Mouse (Mus musculus) intestine, embryonic 14.5 days (tissue): Measurements from ENCODE around the gene Cxcl10. TPM values are rescaled to one million over a fixed set of nuclear protein-coding genes. Genes with fewer than 3 reads are reported as not detected.

Source experiments
- ATAC-seq: fragments of 200-750 bp; cut with Nextera tagmentation; replicated peaks from 2 replicates; pipeline ENCODE4 v1.8.0; 2017; ENCODE audit warnings: low read depth, moderate number of reproducible peaks, moderate TSS enrichment, moderate library complexity; ENCODE audit not compliant: low FRiP score, low TSS enrichment
- DNase-seq: peaks from one replicate; pipeline ENCODE4 v3.0.0-alpha.2; 2018; ENCODE audit warnings: low spot score
- H3K27ac ChIP-seq: fragments of 300-500 bp; sonication (generic); 2 replicates; pipeline ENCODE4 v1.5.1; 2014; ENCODE audit warnings: low read depth, mild to moderate bottlenecking, control low read depth
- H3K27me3 ChIP-seq: fragments of 300-500 bp; sonication (generic); replicated peaks from 2 replicates; pipeline ENCODE4 v1.6.1; 2014; ENCODE audit warnings: low read length, control low read depth; ENCODE audit not compliant: control insufficient read depth, insufficient read depth
- H3K36me3 ChIP-seq: fragments of 300-500 bp; sonication (generic); 2 replicates; pipeline ENCODE4 v1.6.1; 2014; ENCODE audit warnings: low read length, control low read depth; ENCODE audit not compliant: control insufficient read depth, insufficient read depth
- H3K4me1 ChIP-seq: fragments of 300-500 bp; sonication (generic); replicated peaks from 2 replicates; pipeline ENCODE4 v1.6.1; 2014; ENCODE audit warnings: low read length, control low read depth, mixed read lengths; ENCODE audit not compliant: control insufficient read depth, insufficient read depth
- H3K4me2 ChIP-seq: fragments of 300-500 bp; sonication (generic); 2 replicates; pipeline ENCODE4 v1.6.1; 2014; ENCODE audit warnings: low read length
- H3K4me3 ChIP-seq: fragments of 300-500 bp; sonication (generic); 2 replicates; pipeline ENCODE4 v1.5.1; 2014; ENCODE audit warnings: low read depth, low read length, control low read depth, mixed read lengths
- H3K9ac ChIP-seq: fragments of 300-500 bp; sonication (generic); 2 replicates; pipeline ENCODE4 v1.6.1; 2014; ENCODE audit warnings: mild to moderate bottlenecking, low read length
- H3K9me3 ChIP-seq: fragments of 300-500 bp; sonication (generic); 2 replicates; pipeline ENCODE4 v1.6.1; 2016; ENCODE audit warnings: low read length, control low read depth; ENCODE audit not compliant: control insufficient read depth
- WGBS: fragments of 180-500 bp; shearing (Covaris S2); extraction: QIAGEN DNeasy Blood & Tissue Kit; methylation state at CpG from one replicate; pipeline ENCODE4 v1.1.7; 2014; 5-methylcytosine and 5-hydroxymethylcytosine counted together
- polyA plus RNA-seq: library from polyadenylated mRNA; unstranded; fragments of >200 nt; fragmentation: Nextera tagmentation; extraction: Ambion mirVana; gene quantifications from 2 replicates; pipeline ENCODE4 v1.2.1, GENCODE M21; 2014

Gene Cxcl10
- polyA plus RNA-seq, 1 experiment from 2014 or later = 3.3 TPM

GRCm38 (mm10) chr5:92322612-92323011, 26.1 kb downstream of the Cxcl10 start:
- 79% methylated on average over 4 of the region's 4 CpGs for WGBS
- Histone ChIP-seq H3K9ac (no peak overlapping the region), H3K9me3 (no peaks in the 10 kb centered on the region), H3K27ac (no peak overlapping the region), H3K4me1 (0 out of 2 replicates have a peak, but pooled peaks cover 5% of the 10 kb centered on the region), H3K27me3 (no peaks in the 10 kb centered on the region), H3K4me2 (no peak overlapping the region), H3K4me3 (no peak overlapping the region), H3K36me3 (no peaks in the 10 kb centered on the region)
- no peak for ATAC-seq
- DNase-seq = no peak

GRCm38 (mm10) chr5:92321631-92322400, 26.9 kb downstream of the Cxcl10 start:
- H3K27me3 ChIP-seq = no peaks in the 10 kb centered on the region
- no peak for ATAC-seq
- H3K4me3 ChIP-seq = no peak overlapping the region
- H3K9ac ChIP-seq = no peak overlapping the region
- no peaks in the 10 kb centered on the region for H3K36me3 ChIP-seq
- no peak for DNase-seq
- no peaks in the 10 kb centered on the region for H3K9me3 ChIP-seq
- WGBS = 41% methylated on average over 8 of the region's 8 CpGs
- no peak overlapping the region for H3K4me2 ChIP-seq
- H3K27ac ChIP-seq = no peak overlapping the region
- 0 out of 2 replicates have a peak, but pooled peaks cover 5% of the 10 kb centered on the region for H3K4me1 ChIP-seq

GRCm38 (mm10) chr5:92318596-92318995, 30.1 kb downstream of the Cxcl10 start:
- no peak overlapping the region for H3K4me3 ChIP-seq
- no peaks in the 10 kb centered on the region for H3K36me3 ChIP-seq
- H3K27me3 ChIP-seq = no peaks in the 10 kb centered on the region
- H3K4me2 ChIP-seq = no peak overlapping the region
- no peak for ATAC-seq
- 0 out of 2 replicates have a peak, but pooled peaks cover 5% of the 10 kb centered on the region for H3K4me1 ChIP-seq
- no peak for DNase-seq
- H3K9me3 ChIP-seq = no peaks in the 10 kb centered on the region
- WGBS = 90% methylated on average over 14 of the region's 14 CpGs
- no peak overlapping the region for H3K27ac ChIP-seq
- no peak overlapping the region for H3K9ac ChIP-seq

- DNase-seq (no peak), ATAC-seq (no peak)
- Histone ChIP-seq H3K36me3 (no peaks in the 10 kb centered on the region), H3K4me1 (0 out of 2 replicates have a peak, but pooled peaks cover 5% of the 10 kb centered on the region), H3K9me3 (no peaks in the 10 kb centered on the region), H3K9ac (no peak overlapping the region), H3K4me3 (no peak overlapping the region), H3K27me3 (no peaks in the 10 kb centered on the region), H3K27ac (no peak overlapping the region), H3K4me2 (no peak overlapping the region)
- 76% methylated on average over 7 of the region's 7 CpGs for whole genome bisulfite sequencing
Measured at GRCm38 (mm10) chr5:92318119-92318518, 30.6 kb downstream of the Cxcl10 start.

GRCm38 (mm10) chr5:92313776-92314175, 34.9 kb downstream of the Cxcl10 start:
- Histone ChIP-seq H3K27ac (no peak overlapping the region), H3K4me3 (no peak overlapping the region), H3K36me3 (no peaks in the 10 kb centered on the region), H3K27me3 (no peaks in the 10 kb centered on the region), H3K9me3 (no peaks in the 10 kb centered on the region), H3K4me1 (peaks cover 7% of the 10 kb centered on the region; the same call in 1 of the 2 replicates), H3K9ac (no peak overlapping the region), H3K4me2 (no peak overlapping the region)
- DNase-seq (no peak), ATAC-seq (no peak)
- 48% methylated on average over 7 of the region's 7 CpGs for WGBS

GRCm38 (mm10) chr5:92312046-92312715, 36.5 kb downstream of the Cxcl10 start:
- no peaks in the 10 kb centered on the region for H3K36me3 ChIP-seq
- no peak overlapping the region for H3K27ac ChIP-seq
- no peak overlapping the region for H3K4me3 ChIP-seq
- whole genome bisulfite sequencing = 14% methylated on average over 13 of the region's 13 CpGs
- H3K9ac ChIP-seq = no peak overlapping the region
- no peaks in the 10 kb centered on the region for H3K9me3 ChIP-seq
- ATAC-seq = no peak
- peak; percentile 91 for DNase-seq
- H3K4me1 ChIP-seq = peaks cover 11% of the 10 kb centered on the region; the same call in 1 of the 2 replicates
- H3K4me2 ChIP-seq = no peak overlapping the region
- H3K27me3 ChIP-seq = no peaks in the 10 kb centered on the region

GRCm38 (mm10) chr5:92309681-92310511, 38.8 kb downstream of the Cxcl10 start, which contains the start of gene Sdad1:
Gene Sdad1 (minus strand): TSS chr5:92310479.
- Histone ChIP-seq H3K4me2 (peak within 1 kb of the TSS; percentile 53), H3K27ac (peak within 1 kb of the TSS; percentile 62), H3K36me3 (peaks cover 15% of the 10 kb centered on the region), H3K9ac (peak within 1 kb of the TSS; percentile 63), H3K27me3 (no peaks in the 10 kb centered on the region), H3K9me3 (no peaks in the 10 kb centered on the region), H3K4me1 (peaks cover 11% of the 10 kb centered on the region; the same call in 1 of the 2 replicates), H3K4me3 (peak within 1 kb of the TSS; percentile 66)
- peak; percentile 97 for DNase-seq
- ATAC-seq = peak; percentile 93
- 2% methylated on average over 41 of the region's 41 CpGs for WGBS

- 76% methylated on average over 3 of the region's 3 CpGs for WGBS
- Histone ChIP-seq H3K27me3 (no peaks in the 10 kb centered on the region), H3K27ac (no peak overlapping the region), H3K36me3 (peaks cover 70% of the 10 kb centered on the region), H3K9me3 (no peaks in the 10 kb centered on the region), H3K4me3 (no peak overlapping the region), H3K4me1 (peaks cover 7% of the 10 kb centered on the region; the same call in 1 of the 2 replicates), H3K4me2 (no peak overlapping the region), H3K9ac (no peak overlapping the region)
- ATAC-seq = no peak
- no peak for DNase-seq
Measured at GRCm38 (mm10) chr5:92304291-92304690, 44.4 kb downstream of the Cxcl10 start.
